Mouse (Mus musculus) ovary, adult 18-20 months (tissue): ENCODE measurements around the gene Rnase2a.
A peak's percentile ranks its signal among the peaks of the same experiment; 100 is the strongest.
"Not testable (repeated sequence)": the region's sequence is repeated elsewhere in the genome, so short reads cannot be mapped to it uniquely, and the experiment has no call there.

Experiments
- DNase-seq: peaks from one replicate; pipeline ENCODE4 v3.0.0; 2022; ENCODE audit warnings: low spot score, mixed read lengths

Gene Rnase2a

DNA sequence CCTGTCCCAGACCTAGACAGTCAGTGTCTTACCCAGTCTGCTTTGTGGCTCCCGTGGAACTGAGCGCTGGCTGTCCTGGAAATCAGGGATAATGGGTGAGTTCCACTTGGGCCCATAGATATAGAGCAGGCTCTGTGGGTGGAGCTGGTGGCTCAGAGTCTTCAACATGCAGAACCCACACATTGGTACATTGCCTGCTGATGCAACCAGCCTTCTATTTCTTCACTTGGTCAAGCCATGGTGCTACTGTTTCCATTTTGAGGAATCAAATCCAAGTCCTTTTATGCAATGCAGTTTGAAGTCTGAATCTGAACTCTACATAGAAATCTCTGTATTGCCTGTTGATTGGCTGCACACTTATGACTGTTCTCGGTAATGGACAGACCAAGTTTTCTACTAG, at the start of gene Rnase2a:
Gene Rnase2a (minus strand): TSS at position 72 of the 400 bp plus-strand sequence.
- DNase-seq: no peak

- DNase-seq: no peak
Observed at GRCm38 (mm10) chr14:51291505-51291904, 35.6 kb upstream of the Rnase2a start.

DNA sequence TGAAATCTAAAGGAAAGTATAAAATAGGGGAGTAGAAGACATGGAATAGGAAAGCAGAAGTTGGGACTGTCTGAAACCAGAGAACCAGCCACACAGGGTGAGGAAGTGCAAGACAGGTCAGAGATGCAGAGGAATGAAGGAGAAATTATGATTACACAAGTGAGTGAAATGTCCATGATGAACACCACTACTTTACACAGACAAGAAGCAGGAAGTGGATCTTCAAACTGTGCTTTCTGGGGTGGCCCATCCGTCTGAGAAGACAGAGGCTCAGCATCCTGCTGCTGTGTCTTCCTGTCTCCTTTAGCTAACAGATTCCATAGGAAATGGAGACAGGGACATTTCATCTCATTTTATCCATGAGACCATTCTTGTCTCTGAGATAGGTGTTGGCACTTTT, 22.6 kb upstream of the Rnase2a start:
- not testable (repeated sequence) for DNase-seq

DNA sequence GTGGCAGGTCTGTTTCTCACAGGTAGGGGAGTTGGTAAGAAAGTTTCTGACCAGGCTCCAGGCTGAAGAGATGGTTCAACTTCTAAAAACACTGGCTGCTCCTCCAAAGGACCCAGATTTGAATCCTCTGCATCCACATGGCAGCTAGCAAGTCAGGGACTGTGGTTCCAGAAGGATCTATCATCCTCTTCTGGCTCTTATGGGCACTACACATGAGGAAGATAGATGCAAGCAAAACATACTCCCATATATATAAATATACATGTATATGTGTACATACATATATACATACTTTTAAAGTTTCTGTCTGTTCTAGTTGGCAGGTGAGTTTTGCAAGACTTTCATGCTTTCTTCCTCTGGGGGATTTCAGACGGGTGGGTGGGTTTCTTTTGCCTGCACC, 12.8 kb upstream of the Rnase2a start:
- no peak for DNase-seq

GRCm38 (mm10) chr14:51266113-51266512, 10.2 kb upstream of the Rnase2a start:
- DNase-seq: peak; percentile 43

DNA sequence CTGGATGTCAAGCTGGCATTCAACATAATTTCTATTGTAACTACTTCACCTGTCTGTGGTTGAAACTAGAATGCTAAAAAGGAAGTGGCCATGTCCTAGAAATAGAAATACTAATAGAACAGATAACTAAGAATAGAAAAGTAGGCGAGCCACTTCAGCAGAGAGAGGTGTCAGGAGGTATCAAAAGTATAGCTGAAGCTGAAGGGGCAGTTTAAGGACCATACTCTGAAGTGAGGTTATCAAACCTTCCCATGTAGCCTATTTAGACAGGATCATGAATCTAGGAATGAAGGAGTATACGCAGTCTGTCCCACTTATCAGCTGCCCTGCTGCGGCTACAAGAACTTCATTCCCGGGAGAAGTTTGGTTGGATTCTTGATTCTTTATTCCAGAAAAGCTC, 9.8 kb upstream of the Rnase2a start:
- DNase-seq: no peak

DNA sequence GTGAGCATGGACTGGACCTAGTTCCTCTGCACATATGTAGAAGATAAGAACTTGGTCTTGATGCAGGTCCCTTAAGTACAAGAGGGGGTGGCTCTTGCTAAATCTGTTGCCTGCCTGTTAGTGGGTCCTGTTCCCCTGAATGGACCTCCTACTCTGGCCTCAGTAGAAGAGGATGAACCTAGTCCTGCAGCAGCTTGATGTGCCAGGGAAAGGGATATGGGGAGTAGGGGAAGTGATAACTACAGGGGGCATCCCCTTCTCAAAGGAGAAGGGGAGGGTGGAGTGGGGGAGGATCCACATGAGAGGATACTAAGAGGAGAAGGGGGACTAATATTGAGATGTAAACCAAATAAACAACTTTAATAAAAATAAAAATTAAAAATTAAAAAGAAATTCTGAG, 6.5 kb upstream of the Rnase2a start:
- DNase-seq: no peak

DNA sequence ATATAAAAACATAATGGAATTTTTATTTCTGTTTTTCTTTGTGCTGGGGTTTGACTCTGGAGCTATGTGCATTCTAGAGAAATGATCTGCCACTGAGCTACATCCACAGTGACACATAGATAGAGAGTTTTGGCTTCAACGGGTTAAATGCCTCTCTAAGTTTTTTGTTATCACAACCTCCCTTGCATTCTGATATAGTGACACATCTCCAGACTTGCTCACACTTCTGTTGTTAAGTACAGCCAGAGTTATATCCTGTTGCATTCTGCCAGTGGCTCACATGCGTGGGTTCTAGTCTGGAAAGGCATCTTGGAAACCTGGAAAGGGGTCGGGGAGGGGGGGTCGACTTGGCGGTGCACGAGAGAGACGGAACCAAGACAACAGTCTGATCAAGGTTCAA, 3.8 kb upstream of the Rnase2a start:
- DNase-seq: no peak

DNA sequence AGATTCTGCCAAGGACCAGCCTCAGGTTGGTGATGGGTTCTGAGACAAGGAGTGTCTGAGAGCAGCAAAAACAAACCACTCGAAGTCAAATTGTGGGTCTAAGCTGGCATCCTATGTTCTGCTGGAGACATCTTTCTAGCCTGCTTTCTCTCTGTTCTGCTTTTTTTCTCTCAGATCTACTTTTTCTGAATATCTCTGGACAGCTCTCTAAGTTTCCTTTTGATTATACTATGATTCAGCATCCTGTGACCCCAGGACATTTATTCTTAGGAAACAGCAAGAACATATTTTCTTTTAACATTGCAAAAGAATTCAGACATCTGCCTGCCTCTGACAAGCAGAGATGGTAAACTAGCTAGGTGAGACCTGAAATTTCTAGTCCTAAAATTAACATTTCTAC, 2.3 kb downstream of the Rnase2a start:
- no peak for DNase-seq

DNA sequence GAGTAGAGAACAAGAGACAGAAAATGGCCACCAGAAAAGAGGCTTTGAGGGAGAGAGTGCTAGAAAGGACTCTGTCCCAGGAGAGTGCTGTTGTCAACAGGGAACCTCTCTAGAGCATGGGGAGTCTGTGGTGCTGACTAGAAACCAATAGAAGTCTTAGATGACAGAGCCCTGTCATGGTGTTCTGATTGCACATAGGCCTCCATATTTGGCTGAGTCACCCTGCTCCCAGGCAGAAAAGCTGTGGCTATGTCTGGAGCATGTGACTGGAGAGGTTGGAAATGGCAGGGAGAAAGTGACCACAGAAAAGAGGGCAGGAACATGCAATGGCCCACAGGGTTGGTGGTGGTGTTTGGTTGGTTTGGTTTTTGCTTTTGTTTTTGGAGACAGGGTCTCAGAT, 3.7 kb downstream of the Rnase2a start:
- not testable (repeated sequence) for DNase-seq

DNA sequence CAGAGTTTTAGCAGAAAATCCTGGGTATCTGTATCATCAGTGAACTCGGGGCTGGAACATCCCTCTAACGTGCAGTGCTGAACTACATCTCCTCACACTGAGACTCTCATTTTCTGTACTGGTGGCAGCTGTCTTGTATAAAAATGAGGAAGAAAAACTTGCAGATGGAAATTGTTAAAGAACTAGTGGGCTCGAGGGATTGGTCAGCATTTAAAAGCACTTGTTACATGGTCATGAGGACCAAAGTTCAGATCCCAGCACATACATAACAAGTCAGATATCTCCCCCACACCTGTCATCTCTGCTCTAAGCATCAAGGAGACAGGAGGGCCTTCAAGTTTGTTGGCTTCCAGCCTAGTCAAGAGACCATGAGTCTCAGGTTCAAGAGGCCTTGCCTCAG, 5.6 kb downstream of the Rnase2a start:
- DNase-seq: no peak

- DNase-seq: no peak
Observed at GRCm38 (mm10) chr14:51247736-51248135, 8.2 kb downstream of the Rnase2a start.

GRCm38 (mm10) chr14:51240899-51241298, 15.0 kb downstream of the Rnase2a start:
- DNase-seq: no peak

- DNase-seq: not testable (repeated sequence)
Observed at GRCm38 (mm10) chr14:51237488-51237887, 18.4 kb downstream of the Rnase2a start.

DNA sequence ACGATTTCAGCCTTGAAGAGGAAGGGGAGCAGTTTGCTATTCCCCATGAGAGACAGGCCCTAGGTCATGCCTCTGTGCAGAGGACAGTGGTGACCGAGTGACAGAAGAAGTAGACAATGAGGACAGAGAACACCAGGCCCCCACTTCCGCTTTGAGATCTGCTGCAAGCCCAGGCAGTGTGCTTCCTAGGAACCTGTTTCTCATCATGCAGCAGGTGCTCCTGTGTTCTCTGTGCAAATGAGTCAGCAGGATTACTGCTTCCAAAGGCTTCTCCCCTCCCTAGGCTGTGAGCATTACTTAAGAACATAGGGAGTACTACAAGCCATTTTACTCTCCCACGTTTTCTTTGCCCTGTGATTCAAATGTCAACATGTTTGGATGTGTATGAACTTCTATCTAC, 26.3 kb downstream of the Rnase2a start:
- not testable (repeated sequence) for DNase-seq

- DNase-seq: not testable (repeated sequence)
Observed at GRCm38 (mm10) chr14:51220075-51220474, 35.8 kb downstream of the Rnase2a start.
